Mouse (Mus musculus) layer of hippocampus, adult 11-12 months (tissue): ENCODE results near the gene 1110032A03Rik.

Experiments used
- DNase-seq: peaks from one replicate; pipeline ENCODE4 v3.0.0; 2022; ENCODE audit warnings: low spot score

1110032A03Rik gene

GRCm38 (mm10) chr9:50729600-50729999 is 45.7 kb downstream of the 1110032A03Rik start:
- no peak for DNase-seq

GRCm38 (mm10) chr9:50727925-50728651 is 47.2 kb downstream of the 1110032A03Rik start:
- peak; percentile 88 for DNase-seq

- DNase-seq, result peak; percentile 34
Observed at GRCm38 (mm10) chr9:50727171-50727924, 48.0 kb downstream of the 1110032A03Rik start.

- no peak for DNase-seq
Observed at GRCm38 (mm10) chr9:50725921-50726590, 49.3 kb downstream of the 1110032A03Rik start.

- DNase-seq, result no peak
Observed at GRCm38 (mm10) chr9:50724661-50725330, 50.5 kb downstream of the 1110032A03Rik start.

- DNase-seq, result no peak
Observed at GRCm38 (mm10) chr9:50724147-50724546, 51.2 kb downstream of the 1110032A03Rik start.

- DNase-seq, result peak; percentile 78
Observed at GRCm38 (mm10) chr9:50723406-50723805, 51.9 kb downstream of the 1110032A03Rik start.

- no peak for DNase-seq
Observed at GRCm38 (mm10) chr9:50722451-50722911, 52.8 kb downstream of the 1110032A03Rik start.

GRCm38 (mm10) chr9:50721061-50721460 is 54.3 kb downstream of the 1110032A03Rik start:
- DNase-seq, result no peak

GRCm38 (mm10) chr9:50718878-50719277 is 56.4 kb downstream of the 1110032A03Rik start:
- no peak for DNase-seq

GRCm38 (mm10) chr9:50714188-50714587 is 61.1 kb downstream of the 1110032A03Rik start:
- DNase-seq, result no peak
